Mouse (Mus musculus) forebrain, embryonic 11.5 days (tissue): ENCODE data around the gene 9330182L06Rik. TPM values are rescaled to one million over a fixed set of nuclear protein-coding genes. Genes with fewer than 3 reads are reported as not detected.

Experiments used
- ATAC-seq: fragments of 200-750 bp; cut with Nextera tagmentation; replicated peaks from 2 replicates; pipeline ENCODE4 v1.8.0; 2017; ENCODE audit warnings: moderate TSS enrichment; ENCODE audit not compliant: low FRiP score
- DNase-seq: peaks from one replicate; pipeline ENCODE4 v3.0.0-alpha.2; 2017; ENCODE audit warnings: low spot score
- H3K27ac ChIP-seq: fragments of 300-500 bp; sonication (generic); 2 replicates; pipeline ENCODE4 v1.5.1; 2014; ENCODE audit warnings: low read depth, low read length
- H3K27me3 ChIP-seq: fragments of 300-500 bp; sonication (generic); 2 replicates; pipeline ENCODE4 v1.6.1; 2014; ENCODE audit warnings: mild to moderate bottlenecking, low read length, mixed read lengths; ENCODE audit not compliant: control insufficient read depth, insufficient read depth
- H3K36me3 ChIP-seq: fragments of 300-500 bp; sonication (generic); 2 replicates; pipeline ENCODE4 v1.6.1; 2014; ENCODE audit warnings: mild to moderate bottlenecking, low read length, moderate library complexity, mixed read lengths; ENCODE audit not compliant: control insufficient read depth, insufficient read depth
- H3K4me1 ChIP-seq: fragments of 300-500 bp; sonication (generic); replicated peaks from 2 replicates; pipeline ENCODE4 v1.6.1; 2014; ENCODE audit warnings: low read length, mixed read lengths; ENCODE audit not compliant: control insufficient read depth, insufficient read depth
- H3K4me2 ChIP-seq: fragments of 300-500 bp; sonication (generic); 2 replicates; pipeline ENCODE4 v1.6.1; 2014; ENCODE audit warnings: low read depth, mild to moderate bottlenecking, low read length, moderate library complexity, mixed read lengths; ENCODE audit not compliant: severe bottlenecking
- H3K4me3 ChIP-seq: fragments of 300-500 bp; sonication (generic); 2 replicates; pipeline ENCODE4 v1.5.1; 2014; ENCODE audit warnings: low read depth, low read length
- H3K9ac ChIP-seq: fragments of 300-500 bp; sonication (generic); 2 replicates; pipeline ENCODE4 v1.6.1; 2014; ENCODE audit warnings: low read length
- H3K9me3 ChIP-seq: fragments of 300-500 bp; sonication (generic); 2 replicates; pipeline ENCODE4 v1.6.1; 2016; ENCODE audit warnings: low read length, mixed read lengths; ENCODE audit not compliant: control insufficient read depth
- WGBS: fragments of 180-500 bp; shearing (Covaris S2); extraction: QIAGEN DNeasy Blood & Tissue Kit; methylation state at CpG from one replicate; pipeline ENCODE4 v1.1.7; 2014; 5-methylcytosine and 5-hydroxymethylcytosine counted together
- polyA plus RNA-seq: library from polyadenylated mRNA; unstranded; fragments of >200 nt; fragmentation: Nextera tagmentation; extraction: Ambion mirVana; gene quantifications from 2 replicates; pipeline ENCODE4 v1.2.1, GENCODE M21; 2014

9330182L06Rik gene
- 4.5 and 5.1 TPM in 2 replicates for polyA plus RNA-seq

- H3K27ac ChIP-seq = peak within 1 kb of the TSS; percentile 31; the same call in 1 of the 2 replicates
- no peaks in the 10 kb centered on the region for H3K36me3 ChIP-seq
- 1% methylated on average over 39 of the region's 47 CpGs for WGBS
- peak within 1 kb of the TSS; percentile 67 for H3K4me3 ChIP-seq
- DNase-seq (peak; percentile 81), ATAC-seq (peak; percentile 92)
- H3K4me1 ChIP-seq = 0 out of 2 replicates have a peak, but pooled peaks cover 2% of the 10 kb centered on the region
- H3K9me3 ChIP-seq = no peaks in the 10 kb centered on the region
- H3K4me2 ChIP-seq = peak within 1 kb of the TSS; percentile 92
- H3K9ac ChIP-seq = peak within 1 kb of the TSS; percentile 85
- H3K27me3 ChIP-seq = peaks cover 2% of the 10 kb centered on the region; the same call in 1 of the 2 replicates
Measured at GRCm38 (mm10) chr5:9265586-9266279, at the start of gene 9330182L06Rik. Gene 9330182L06Rik, plus strand, starts transcription at chr5:9266118.

DNA sequence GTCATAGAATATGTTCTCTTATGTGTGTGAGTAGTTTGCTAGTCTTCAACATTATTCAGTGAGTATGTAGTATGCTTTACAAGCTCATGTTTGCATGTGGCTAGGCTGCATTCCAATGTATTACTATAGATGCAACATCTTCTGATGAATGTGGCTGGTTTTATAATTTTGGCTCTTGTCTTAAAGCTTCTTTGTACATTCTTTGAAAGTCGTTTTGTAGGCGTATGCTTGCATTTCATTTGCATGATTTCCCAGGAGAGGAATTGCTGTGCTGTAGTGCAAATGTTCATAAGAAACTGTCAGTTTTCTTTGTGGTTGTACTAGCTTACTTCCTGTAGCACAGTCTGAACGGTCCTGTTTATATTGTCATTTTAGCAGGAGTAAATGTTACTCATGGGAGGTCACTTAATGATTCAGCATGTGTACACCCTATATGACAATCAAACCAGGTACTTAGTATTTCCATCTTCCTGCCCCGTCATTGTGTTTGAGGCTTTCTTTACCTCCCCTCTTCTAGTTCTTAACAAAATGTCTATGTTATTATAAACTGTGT, 38.4 kb upstream of the 9330182L06Rik start:
- no peak overlapping the region for H3K27ac ChIP-seq
- H3K4me2 ChIP-seq = no peak overlapping the region
- H3K9ac ChIP-seq = no peak overlapping the region
- H3K9me3 ChIP-seq = no peaks in the 10 kb centered on the region
- WGBS = 84% methylated on average over 4 of the region's 4 CpGs
- H3K27me3 ChIP-seq = no peaks in the 10 kb centered on the region
- H3K4me3 ChIP-seq = no peak overlapping the region
- no peaks in the 10 kb centered on the region for H3K36me3 ChIP-seq
- no peaks in the 10 kb centered on the region for H3K4me1 ChIP-seq
- DNase-seq = no peak
- no peak for ATAC-seq

GRCm38 (mm10) chr5:9264361-9264760, 1.6 kb upstream of the 9330182L06Rik start:
- no peak for ATAC-seq
- no peak for DNase-seq
- no peak overlapping the region for H3K4me3 ChIP-seq
- H3K4me2 ChIP-seq = no peak overlapping the region
- no peak overlapping the region for H3K27ac ChIP-seq
- no peaks in the 10 kb centered on the region for H3K36me3 ChIP-seq
- peaks cover 2% of the 10 kb centered on the region; the same call in 1 of the 2 replicates for H3K27me3 ChIP-seq
- 79% methylated on average over 4 of the region's 4 CpGs for WGBS
- 0 out of 2 replicates have a peak, but pooled peaks cover 2% of the 10 kb centered on the region for H3K4me1 ChIP-seq
- no peak overlapping the region for H3K9ac ChIP-seq
- H3K9me3 ChIP-seq = no peaks in the 10 kb centered on the region

GRCm38 (mm10) chr5:9266280-9266923, 484 bp downstream of the 9330182L06Rik start:
- peaks cover 2% of the 10 kb centered on the region; the same call in 1 of the 2 replicates for H3K27me3 ChIP-seq
- peak overlapping the region; percentile 31; the same call in 1 of the 2 replicates for H3K27ac ChIP-seq
- peak overlapping the region; percentile 92 for H3K4me2 ChIP-seq
- peak; percentile 83 for ATAC-seq
- peak overlapping the region; percentile 67 for H3K4me3 ChIP-seq
- under 1% methylated on average over 27 of the region's 30 CpGs for WGBS
- H3K9me3 ChIP-seq = no peaks in the 10 kb centered on the region
- DNase-seq = no peak
- H3K9ac ChIP-seq = peak overlapping the region; percentile 85
- no peaks in the 10 kb centered on the region for H3K36me3 ChIP-seq
- H3K4me1 ChIP-seq = 0 out of 2 replicates have a peak, but pooled peaks cover 2% of the 10 kb centered on the region

DNA sequence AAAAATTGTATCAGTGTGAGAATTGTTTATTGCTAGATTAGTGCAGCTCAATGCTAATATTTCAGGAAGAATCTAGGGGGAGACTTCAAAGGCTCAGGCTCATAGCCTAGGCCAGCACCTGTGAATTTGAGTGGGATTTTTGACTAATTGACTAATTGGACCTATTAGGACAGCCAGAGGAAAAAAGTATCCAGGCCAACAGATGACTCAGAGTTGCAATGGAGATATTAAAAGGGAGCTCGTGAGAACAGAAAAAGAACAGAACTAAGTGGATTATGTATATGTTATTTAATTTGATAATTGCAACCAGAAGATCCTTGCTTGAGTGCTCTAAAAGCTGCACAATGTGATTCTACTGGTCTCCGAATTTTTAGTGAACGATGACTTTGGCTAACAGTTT, 3.7 kb downstream of the 9330182L06Rik start:
- H3K4me2 ChIP-seq = no peak overlapping the region
- H3K36me3 ChIP-seq = no peaks in the 10 kb centered on the region
- H3K27ac ChIP-seq = no peak overlapping the region
- H3K9ac ChIP-seq = no peak overlapping the region
- no peak for DNase-seq
- H3K4me3 ChIP-seq = no peak overlapping the region
- no peak for ATAC-seq
- H3K27me3 ChIP-seq = no peaks in the 10 kb centered on the region
- no peaks in the 10 kb centered on the region for H3K9me3 ChIP-seq
- 0 out of 2 replicates have a peak, but pooled peaks cover 2% of the 10 kb centered on the region for H3K4me1 ChIP-seq
- 85% methylated on average over 3 of the region's 3 CpGs for WGBS

DNA sequence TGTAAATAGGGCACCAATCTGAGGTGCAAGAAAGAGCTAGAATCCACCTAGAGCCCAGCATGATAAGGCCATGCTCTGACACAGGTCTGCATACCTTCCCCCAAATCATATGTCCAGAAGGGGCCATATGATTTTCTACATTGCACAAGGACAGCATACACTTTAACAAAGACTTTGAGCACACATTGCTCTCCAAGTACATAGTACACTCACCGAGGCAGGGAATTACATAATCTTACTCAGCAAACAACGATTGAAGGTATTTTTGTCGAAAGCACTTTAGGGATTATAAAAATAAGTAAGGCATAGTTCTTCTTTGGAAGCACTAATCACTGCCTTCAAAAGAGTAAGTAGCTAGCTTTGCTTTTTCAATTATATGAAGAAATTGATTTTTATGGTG, 7.1 kb downstream of the 9330182L06Rik start:
- Histone ChIP-seq H3K36me3 (no peaks in the 10 kb centered on the region), H3K9ac (no peak overlapping the region), H3K4me2 (no peak overlapping the region), H3K4me1 (no peaks in the 10 kb centered on the region), H3K27me3 (no peaks in the 10 kb centered on the region), H3K27ac (no peak overlapping the region), H3K4me3 (no peak overlapping the region), H3K9me3 (no peaks in the 10 kb centered on the region)
- DNase-seq = no peak
- ATAC-seq = no peak
- WGBS = 89% methylated on average over 3 of the region's 3 CpGs

DNA sequence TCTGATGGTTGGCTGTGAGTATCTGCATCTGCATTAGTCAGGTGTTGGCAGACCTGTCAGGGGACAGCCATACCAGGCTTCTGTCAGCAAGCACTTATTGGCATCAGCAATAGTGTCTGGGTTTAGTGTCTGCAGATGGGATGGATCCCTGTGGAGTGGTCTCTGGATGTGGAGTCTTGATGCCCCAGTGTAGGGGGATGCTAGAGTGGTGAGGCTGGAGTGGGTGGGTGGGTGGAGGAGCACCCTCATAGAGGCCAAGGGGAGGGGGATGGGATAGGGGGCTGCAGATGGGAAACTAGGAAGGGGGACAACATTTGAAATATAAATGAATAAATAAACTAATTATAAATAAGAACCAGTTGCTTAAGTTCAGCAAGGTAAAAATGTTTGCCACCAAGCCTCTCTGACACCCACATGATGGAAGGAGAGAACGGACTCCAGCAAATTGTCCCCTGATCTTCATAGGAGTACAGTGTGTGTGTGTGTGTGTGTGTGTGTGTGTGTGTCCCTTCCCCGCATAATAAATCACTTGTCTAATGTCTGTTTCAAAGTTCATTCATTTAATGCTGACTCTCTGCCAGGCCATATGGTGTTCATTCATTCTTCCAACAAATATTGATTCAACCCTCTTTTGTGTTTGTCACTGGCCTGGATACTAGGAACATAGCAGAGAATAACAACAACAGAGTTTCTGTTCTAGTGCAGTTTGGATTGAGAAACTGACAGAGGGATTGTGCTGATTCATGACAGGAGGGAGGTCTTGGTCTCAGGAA, 30.0 kb downstream of the 9330182L06Rik start:
- Histone ChIP-seq H3K9me3 (no peaks in the 10 kb centered on the region), H3K4me3 (no peak overlapping the region), H3K27me3 (no peaks in the 10 kb centered on the region), H3K4me1 (no peaks in the 10 kb centered on the region), H3K4me2 (no peak overlapping the region), H3K27ac (no peak overlapping the region), H3K36me3 (no peaks in the 10 kb centered on the region), H3K9ac (no peak overlapping the region)
- ATAC-seq = 0 out of 2 replicates have a peak, but pooled peaks have one; percentile 5
- DNase-seq = no peak
- WGBS = 94% methylated on average over 2 of the region's 2 CpGs

DNA sequence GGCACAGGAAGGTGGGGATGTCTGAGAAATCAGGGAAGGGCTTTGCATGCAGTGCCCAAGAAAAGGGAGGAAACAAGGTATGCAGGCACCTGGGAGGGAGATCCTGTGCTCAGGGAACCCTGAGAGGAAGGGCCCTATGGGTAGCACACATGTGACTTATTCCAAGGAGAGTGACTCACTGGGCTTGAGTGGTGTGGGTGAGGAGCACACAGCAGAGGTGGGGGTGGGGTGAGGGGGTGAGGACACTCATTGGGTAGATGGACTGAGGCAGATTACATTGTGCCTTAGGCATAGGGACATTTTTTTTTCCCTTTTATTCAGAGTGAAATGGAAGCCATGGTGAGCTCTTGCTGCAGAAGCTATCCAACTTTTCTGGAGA, 30.6 kb downstream of the 9330182L06Rik start:
- ATAC-seq = 0 out of 2 replicates have a peak, but pooled peaks have one; percentile 21
- Histone ChIP-seq H3K9me3 (no peaks in the 10 kb centered on the region), H3K27me3 (no peaks in the 10 kb centered on the region), H3K27ac (no peak overlapping the region), H3K4me3 (no peak overlapping the region), H3K4me2 (no peak overlapping the region), H3K36me3 (no peaks in the 10 kb centered on the region), H3K9ac (no peak overlapping the region), H3K4me1 (no peaks in the 10 kb centered on the region)
- DNase-seq = no peak
